Mouse (Mus musculus) midbrain, postnatal 0 days (tissue): Measurements from ENCODE around the gene Padi1. TPM values are rescaled to one million over a fixed set of nuclear protein-coding genes. Genes with fewer than 3 reads are reported as not detected.

ENCODE experiments used
- ATAC-seq: fragments of 200-750 bp; cut with Nextera tagmentation; 2 replicates; pipeline ENCODE4 v1.8.0; 2017; ENCODE audit warnings: moderate number of reproducible peaks, mild to moderate bottlenecking, moderate TSS enrichment, moderate library complexity; ENCODE audit not compliant: low FRiP score
- DNase-seq: peaks from one replicate; pipeline ENCODE4 v3.0.0-alpha.2; 2015; ENCODE audit warnings: low spot score
- H3K27ac ChIP-seq: fragments of 300-500 bp; sonication (generic); 2 replicates; pipeline ENCODE4 v1.5.1; 2014; ENCODE audit warnings: low read depth, mild to moderate bottlenecking, low read length, mixed read lengths
- H3K27me3 ChIP-seq: fragments of 300-500 bp; sonication (generic); 2 replicates; pipeline ENCODE4 v1.6.1; 2014; ENCODE audit warnings: low read length, control low read depth, mixed read lengths; ENCODE audit not compliant: insufficient read depth
- H3K36me3 ChIP-seq: fragments of 300-500 bp; sonication (generic); 2 replicates; pipeline ENCODE4 v1.6.1; 2014; ENCODE audit warnings: low read length, control low read depth, mixed read lengths; ENCODE audit not compliant: insufficient read depth
- H3K4me1 ChIP-seq: fragments of 300-500 bp; sonication (generic); 2 replicates; pipeline ENCODE4 v1.6.1; 2014; ENCODE audit warnings: mild to moderate bottlenecking, control low read depth, antibody characterized with exemption, low read length, mixed read lengths; ENCODE audit not compliant: insufficient read depth
- H3K4me2 ChIP-seq: fragments of 300-500 bp; sonication (generic); 2 replicates; pipeline ENCODE4 v1.6.1; 2014; ENCODE audit warnings: low read depth, mild to moderate bottlenecking, low read length, mixed read lengths; ENCODE audit not compliant: poor library complexity, severe bottlenecking
- H3K4me3 ChIP-seq: fragments of 300-500 bp; sonication (generic); 2 replicates; pipeline ENCODE4 v1.5.1; 2014; ENCODE audit warnings: low read depth, mild to moderate bottlenecking, low read length, moderate library complexity
- H3K9ac ChIP-seq: fragments of 300-500 bp; sonication (generic); replicated peaks from 2 replicates; pipeline ENCODE4 v1.6.1; 2014; ENCODE audit warnings: mild to moderate bottlenecking, low read length, moderate library complexity, mixed read lengths; ENCODE audit not compliant: poor library complexity, severe bottlenecking
- H3K9me3 ChIP-seq: fragments of 300-500 bp; sonication (generic); 2 replicates; pipeline ENCODE4 v1.6.1; 2016; ENCODE audit warnings: low read length, control low read depth
- CTCF ChIP-seq: IDR thresholded peaks from 2 replicates; pipeline ENCODE4 v1.5.1; 2016; ENCODE audit warnings: antibody characterized with exemption, mild to moderate bottlenecking
- WGBS: fragments of 180-500 bp; shearing (Covaris S2); extraction: QIAGEN DNeasy Blood & Tissue Kit; methylation state at CpG from one replicate; pipeline ENCODE4 v1.1.7; 2014; 5-methylcytosine and 5-hydroxymethylcytosine counted together
- polyA plus RNA-seq: library from polyadenylated mRNA; unstranded; fragments of >200 nt; fragmentation: Nextera tagmentation; extraction: Ambion mirVana; gene quantifications from 2 replicates; pipeline ENCODE4 v1.2.1, GENCODE M21; 2015
- total RNA-seq: library from RNA; depleted of rRNA; stranded (reverse); fragments of >200 nt; gene quantifications from 2 replicates; pipeline ENCODE4 v1.2.3, GENCODE M21; 2014

Padi1 gene
- total and polyA plus RNA-seq, 2 experiments from 2014 or later, result 0.16 TPM; not detected in 1

DNA sequence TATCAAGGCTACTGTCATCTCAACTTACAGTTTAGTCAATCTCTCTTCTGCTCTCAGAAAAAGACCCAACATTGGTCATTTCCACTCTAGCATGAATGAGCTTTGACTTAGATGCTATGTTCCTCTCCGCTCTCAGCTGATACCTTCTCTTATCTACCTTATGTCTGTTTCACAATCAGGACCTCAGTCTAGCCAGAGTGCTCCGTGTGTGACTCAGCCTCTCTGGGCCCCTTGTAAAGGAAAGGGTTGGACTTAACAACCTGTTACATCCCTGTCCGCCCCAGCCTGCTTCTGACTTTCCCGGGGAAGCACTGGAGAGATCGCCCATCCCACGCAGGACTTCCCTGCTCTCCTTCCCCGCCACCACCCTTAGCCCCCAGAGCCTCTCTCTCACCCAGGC, 53.0 kb downstream of the Padi1 start:
- no peak for DNase-seq
- no peak for TF ChIP-seq CTCF
- H3K27ac ChIP-seq, result no peak overlapping the region
- no peaks in the 10 kb centered on the region for H3K4me1 ChIP-seq
- WGBS, result 95% methylated on average over 7 of the region's 7 CpGs
- H3K36me3 ChIP-seq, result no peaks in the 10 kb centered on the region
- no peaks in the 10 kb centered on the region for H3K27me3 ChIP-seq
- no peak for ATAC-seq
- no peaks in the 10 kb centered on the region for H3K9me3 ChIP-seq
- no peak overlapping the region for H3K9ac ChIP-seq
- no peak overlapping the region for H3K4me3 ChIP-seq
- H3K4me2 ChIP-seq, result no peak overlapping the region

GRCm38 (mm10) chr4:140791071-140791470, 54.5 kb downstream of the Padi1 start:
- 80% methylated on average over 16 of the region's 16 CpGs for WGBS
- no peak overlapping the region for H3K4me3 ChIP-seq

DNA sequence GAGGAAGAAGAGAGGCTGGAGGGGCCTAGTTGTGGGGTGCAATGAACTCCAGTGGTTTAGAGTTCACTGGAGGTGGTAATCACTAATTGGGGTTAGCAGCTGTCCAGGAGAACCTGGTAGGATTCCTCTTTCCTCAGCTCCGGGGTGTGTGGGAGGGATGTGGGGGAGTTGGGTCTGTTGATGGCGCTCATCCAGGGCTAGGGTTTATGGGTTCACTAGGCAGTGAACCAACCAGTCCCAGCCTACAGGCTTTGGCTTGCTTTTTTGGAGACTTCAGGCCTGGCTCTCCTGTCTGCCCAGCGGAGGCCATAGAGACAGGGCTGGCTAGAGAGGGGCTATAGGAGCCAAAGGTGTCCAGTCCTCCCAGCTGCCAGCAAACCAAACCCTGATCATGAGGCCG, 55.6 kb downstream of the Padi1 start:
- H3K4me1 ChIP-seq, result no peaks in the 10 kb centered on the region
- H3K4me3 ChIP-seq, result no peak overlapping the region
- 77% methylated on average over 4 of the region's 4 CpGs for WGBS
- no peaks in the 10 kb centered on the region for H3K27me3 ChIP-seq
- TF ChIP-seq CTCF, result no peak
- no peak overlapping the region for H3K4me2 ChIP-seq
- no peaks in the 10 kb centered on the region for H3K36me3 ChIP-seq
- no peaks in the 10 kb centered on the region for H3K9me3 ChIP-seq
- no peak for DNase-seq
- no peak for ATAC-seq
- no peak overlapping the region for H3K27ac ChIP-seq
- H3K9ac ChIP-seq, result no peak overlapping the region

More at GRCm38 (mm10) chr4:140791071-140791470, 54.5 kb downstream of the Padi1 start:
- no peaks in the 10 kb centered on the region for H3K27me3 ChIP-seq
- ATAC-seq (no peak), DNase-seq (no peak)
- no peak overlapping the region for H3K4me2 ChIP-seq
- H3K27ac ChIP-seq, result no peak overlapping the region
- no peaks in the 10 kb centered on the region for H3K4me1 ChIP-seq
- TF ChIP-seq CTCF, result no peak
- H3K9ac ChIP-seq, result no peak overlapping the region
- no peaks in the 10 kb centered on the region for H3K9me3 ChIP-seq
- no peaks in the 10 kb centered on the region for H3K36me3 ChIP-seq

DNA sequence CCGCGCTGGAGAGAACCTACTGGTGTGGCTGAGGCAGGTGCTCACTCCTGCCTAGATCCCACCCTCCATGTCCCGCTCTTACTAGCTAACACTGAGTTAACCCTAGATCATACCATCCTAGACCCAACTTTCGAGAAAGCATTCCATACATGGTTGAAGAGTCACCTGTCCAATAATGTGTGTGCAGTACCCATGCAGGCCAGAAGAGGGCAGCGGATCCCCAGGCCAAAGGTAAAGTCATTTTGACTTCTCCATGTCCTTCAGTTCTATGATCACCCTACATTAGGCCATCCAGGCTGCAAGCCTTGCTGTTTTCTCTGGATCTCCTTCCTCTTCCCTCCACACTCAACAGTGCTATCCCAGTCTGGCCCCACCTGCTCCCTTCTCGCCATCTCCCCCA, 56.6 kb downstream of the Padi1 start:
- no peaks in the 10 kb centered on the region for H3K4me1 ChIP-seq
- 44% methylated on average over 6 of the region's 6 CpGs for WGBS
- ATAC-seq (peak; percentile 20; the same call in 1 of the 2 replicates), DNase-seq (peak; percentile 44)
- H3K9me3 ChIP-seq, result no peaks in the 10 kb centered on the region
- no peak overlapping the region for H3K27ac ChIP-seq
- H3K9ac ChIP-seq, result no peak overlapping the region
- H3K27me3 ChIP-seq, result no peaks in the 10 kb centered on the region
- H3K36me3 ChIP-seq, result no peaks in the 10 kb centered on the region
- no peak overlapping the region for H3K4me2 ChIP-seq
- TF ChIP-seq CTCF, result peak; percentile 93
- no peak overlapping the region for H3K4me3 ChIP-seq

DNA sequence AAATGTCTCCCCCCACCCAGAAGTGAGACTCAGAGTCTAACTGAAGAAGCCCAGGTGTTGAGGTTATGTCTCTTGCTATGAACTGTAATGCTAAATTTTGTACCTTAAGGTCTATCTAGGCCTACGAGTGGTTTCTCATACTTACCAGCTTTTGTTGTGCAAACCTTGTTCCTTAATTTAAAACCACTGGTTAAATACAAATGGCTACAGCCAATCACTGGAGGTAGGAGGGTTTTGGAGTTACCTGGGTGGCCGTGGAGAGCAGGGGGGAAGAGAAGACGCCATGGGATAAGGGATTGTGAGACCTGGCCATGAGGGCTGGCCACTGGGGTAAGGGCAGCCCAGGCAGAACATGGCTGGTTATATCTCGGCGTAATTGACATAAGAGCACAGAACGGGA, 57.3 kb downstream of the Padi1 start:
- Histone ChIP-seq H3K4me1 (no peaks in the 10 kb centered on the region), H3K27me3 (no peaks in the 10 kb centered on the region), H3K4me2 (no peak overlapping the region), H3K4me3 (no peak overlapping the region), H3K36me3 (no peaks in the 10 kb centered on the region), H3K9me3 (no peaks in the 10 kb centered on the region), H3K27ac (no peak overlapping the region), H3K9ac (no peak overlapping the region)
- no peak for TF ChIP-seq CTCF
- ATAC-seq, result no peak
- DNase-seq, result no peak
- 86% methylated on average over 6 of the region's 6 CpGs for WGBS

DNA sequence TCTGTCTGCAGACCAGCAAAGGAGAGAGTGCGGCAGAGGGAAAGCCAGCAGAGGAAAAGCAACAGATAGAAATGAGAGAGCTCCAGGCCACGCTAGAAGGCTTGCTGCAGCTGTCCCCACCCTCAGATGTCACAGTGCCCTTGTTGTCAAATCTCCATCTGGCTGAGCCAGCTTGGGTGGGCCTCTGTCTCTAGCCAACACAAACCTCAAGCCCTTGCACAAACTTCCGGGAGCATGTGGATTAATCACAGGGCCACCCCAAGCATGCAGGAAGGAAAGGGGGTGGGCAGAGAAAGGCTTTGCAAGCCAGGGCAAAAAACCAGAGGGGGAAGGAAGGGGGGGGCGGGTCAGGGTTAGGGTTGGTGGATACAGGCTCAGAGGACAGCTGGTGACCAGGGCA, 58.2 kb downstream of the Padi1 start:
- H3K27ac ChIP-seq, result no peak overlapping the region
- no peaks in the 10 kb centered on the region for H3K36me3 ChIP-seq
- H3K4me1 ChIP-seq, result no peaks in the 10 kb centered on the region
- DNase-seq (no peak), ATAC-seq (no peak)
- H3K4me3 ChIP-seq, result no peak overlapping the region
- no peak overlapping the region for H3K9ac ChIP-seq
- WGBS, result 79% methylated on average over 4 of the region's 4 CpGs
- H3K9me3 ChIP-seq, result no peaks in the 10 kb centered on the region
- no peak for TF ChIP-seq CTCF
- H3K4me2 ChIP-seq, result no peak overlapping the region
- H3K27me3 ChIP-seq, result no peaks in the 10 kb centered on the region
